Mouse (Mus musculus): Measurements from ENCODE around the gene Trak1.

GRCm38 (mm10) chr9:121374864-121375255, 77.6 kb downstream of the Trak1 start:
- TF ChIP-seq POLR2A (IDR thresholded peaks at IDR 0.05; ENCODE audit: control insufficient read depth, low read depth, low read length): no peak
- no peak for TF ChIP-seq CTCF (IDR thresholded peaks at IDR 0.05; ENCODE audit: control insufficient read depth, insufficient read depth, insufficient replicate concordance, low read depth, low read length)
